Mouse (Mus musculus): ENCODE data around the gene Dcaf4.
A peak's percentile ranks its signal among the peaks of the same experiment; 100 is the strongest.

Dcaf4 gene

DNA sequence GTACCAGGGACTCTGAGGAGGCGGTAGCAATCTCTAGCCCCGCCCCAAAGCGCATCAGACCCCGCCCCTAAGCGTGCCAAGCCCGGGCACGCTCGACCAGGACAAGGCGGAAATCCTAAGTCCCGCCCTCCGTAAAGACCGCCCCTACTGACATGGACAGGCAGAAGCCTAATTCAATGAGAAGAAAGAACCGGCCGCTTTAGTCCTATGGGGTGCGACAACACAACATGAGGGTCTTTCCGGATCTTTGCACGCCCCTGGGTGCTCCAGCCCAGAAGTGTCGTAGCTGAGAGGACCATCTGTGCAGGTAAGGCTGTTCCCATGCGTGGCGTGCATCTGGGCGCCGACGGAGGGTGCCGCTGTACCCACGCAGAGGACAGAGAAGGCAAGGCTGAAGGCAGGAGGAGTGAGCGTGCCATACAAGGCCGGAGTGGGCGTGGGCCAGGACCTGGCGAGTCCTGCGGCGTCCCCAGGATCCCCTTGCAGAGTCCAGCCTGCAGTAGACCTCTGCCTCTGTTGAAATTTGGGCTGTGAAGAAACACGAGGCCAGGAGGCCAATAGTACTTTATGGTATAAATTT lies at the start of gene Dcaf4:
Dcaf4 (plus strand) TSS at position 156 of the 580 bp plus-strand sequence.
- peak; percentile 93 to 94 for DNase-seq (ENCODE audit: low spot score in 2 of 2)

DNA sequence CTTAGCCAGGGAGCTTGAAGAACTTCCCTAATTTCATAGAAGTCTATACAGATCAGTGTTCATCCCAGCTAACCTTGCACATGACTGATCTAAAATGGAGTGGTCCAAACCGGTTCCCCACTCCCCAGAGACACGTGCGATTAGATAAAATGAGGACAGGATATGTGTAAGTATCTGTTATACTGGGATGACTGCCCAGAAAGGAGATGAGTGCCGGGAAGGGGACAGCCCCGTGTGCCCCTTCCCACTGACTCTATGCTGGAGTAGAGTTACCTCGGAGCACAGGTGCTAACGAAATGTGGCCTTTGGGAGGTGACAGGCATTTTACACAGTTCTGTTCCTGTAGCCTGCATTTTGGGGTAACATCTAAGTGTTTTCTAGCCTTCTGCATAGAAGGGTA lies 48.5 kb upstream of the Dcaf4 start:
- no peak for DNase-seq (ENCODE audit: low spot score in 2 of 2)

DNA sequence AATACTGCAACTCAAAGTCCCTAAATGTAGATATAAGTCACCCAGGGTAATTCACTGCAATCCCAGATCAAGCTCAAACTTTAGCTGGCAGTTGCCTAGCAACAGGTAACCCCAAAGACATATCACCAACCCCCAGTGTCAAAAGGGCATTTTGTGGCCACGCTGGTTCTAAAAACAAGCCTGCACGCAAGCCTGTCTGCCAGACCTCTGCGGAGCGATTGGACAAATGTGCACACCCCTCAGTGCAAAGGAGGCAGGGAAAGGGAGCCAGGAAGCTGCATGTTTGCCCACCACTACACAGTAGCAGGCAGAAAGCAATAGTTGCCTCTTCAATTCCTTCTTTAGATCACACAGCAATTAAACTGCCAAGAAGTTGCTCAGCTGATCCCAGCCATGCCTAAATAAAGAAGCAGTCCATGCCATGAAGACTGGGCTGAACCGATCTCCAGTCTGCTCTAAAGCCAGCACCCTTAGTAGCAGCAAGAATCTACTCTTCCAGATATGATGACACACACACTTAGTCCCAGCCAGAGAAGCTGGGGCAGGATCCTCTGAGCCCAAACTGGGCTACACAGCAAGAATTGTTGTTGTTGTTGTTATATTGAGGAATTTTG lies 46.2 kb upstream of the Dcaf4 start:
- DNase-seq (ENCODE audit: low spot score in 2 of 2) = no peak

DNA sequence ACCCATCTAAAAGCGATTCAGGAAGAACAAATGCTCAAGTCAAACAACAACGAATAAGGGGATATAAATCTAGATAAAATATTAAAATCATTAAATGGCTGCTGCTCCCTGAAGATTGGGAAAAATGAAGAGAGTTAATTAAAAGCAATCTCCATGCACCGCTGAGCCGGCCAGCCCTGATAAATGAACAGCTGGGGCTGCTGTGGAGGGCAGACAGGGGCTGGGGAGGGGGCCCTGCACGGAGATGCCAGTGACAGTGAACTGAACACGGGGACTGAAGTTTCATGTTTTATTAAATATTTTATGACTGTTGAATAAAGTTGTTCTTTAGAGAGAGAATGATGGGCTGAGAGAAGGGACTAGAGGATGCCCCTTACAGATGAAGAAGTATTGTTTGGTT lies 44.8 kb upstream of the Dcaf4 start:
- no peak for DNase-seq (ENCODE audit: low spot score in 2 of 2)

DNA sequence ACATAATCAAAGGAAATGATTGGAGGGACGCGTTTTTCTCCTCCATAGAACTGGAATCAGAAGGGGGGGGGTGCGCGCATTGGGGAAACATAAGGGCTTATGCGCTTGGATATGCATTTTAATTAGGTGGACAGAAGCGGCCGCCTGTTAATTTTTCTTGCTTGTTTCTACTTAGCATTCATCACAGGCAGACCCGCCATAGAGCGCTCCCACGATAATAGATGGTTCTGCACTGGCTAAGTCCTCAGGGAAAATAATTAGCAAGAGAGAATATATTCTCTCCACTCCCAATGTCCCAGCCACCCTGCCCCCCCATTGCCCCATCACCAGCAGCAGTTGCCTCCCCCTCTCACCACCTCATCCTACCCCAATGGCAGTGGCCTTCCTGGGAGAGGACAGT lies 44.0 kb upstream of the Dcaf4 start:
- DNase-seq (ENCODE audit: low spot score in 2 of 2) = no peak

DNA sequence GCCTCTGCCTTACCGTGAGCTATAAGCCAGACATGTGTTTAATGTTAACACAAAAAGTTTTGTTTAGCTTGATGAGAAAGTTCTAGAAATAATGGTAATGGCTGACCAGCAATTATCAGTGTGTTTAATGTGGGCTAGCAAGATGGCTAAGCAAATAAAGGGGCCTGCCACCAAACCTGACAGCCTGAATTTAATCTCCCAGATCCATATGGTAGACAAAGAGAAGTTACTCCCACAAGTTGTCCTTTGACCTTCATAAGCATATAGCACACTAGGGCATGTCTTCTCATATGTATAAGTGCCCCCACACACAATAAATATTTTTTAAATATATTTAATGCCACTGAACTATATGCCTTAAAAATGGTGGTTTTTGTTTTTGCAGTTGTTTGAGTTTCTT lies 41.1 kb upstream of the Dcaf4 start:
- no peak for DNase-seq (ENCODE audit: low spot score in 2 of 2)

DNA sequence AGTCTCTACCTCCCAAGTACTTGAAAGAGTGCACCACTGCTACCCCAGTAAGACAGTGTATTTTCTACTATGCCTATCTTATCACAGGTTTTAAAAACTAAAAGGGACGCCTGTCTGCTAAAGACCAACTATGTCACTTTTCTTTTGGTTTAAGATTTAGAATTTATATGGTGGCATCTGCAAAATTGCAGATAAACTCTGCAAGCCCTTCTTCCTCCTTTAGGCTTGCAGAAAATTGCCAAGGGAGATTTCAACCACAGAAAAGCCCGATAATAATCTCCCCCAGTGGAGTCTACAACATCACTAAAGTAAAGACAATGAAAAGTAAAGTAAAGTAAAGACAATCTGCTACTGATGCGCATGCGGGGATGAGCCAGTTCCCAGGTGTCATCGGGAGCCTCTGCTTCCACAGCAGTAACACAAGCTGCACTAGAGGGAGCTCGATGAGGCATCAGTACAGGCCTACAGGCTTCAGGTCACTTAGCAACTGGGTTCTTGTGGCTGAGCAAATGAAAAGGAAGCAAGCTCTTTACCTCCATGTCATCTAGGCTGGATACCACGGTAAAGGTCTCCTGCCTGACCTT lies 40.4 kb upstream of the Dcaf4 start:
- no peak for DNase-seq (ENCODE audit: low spot score in 2 of 2)

DNA sequence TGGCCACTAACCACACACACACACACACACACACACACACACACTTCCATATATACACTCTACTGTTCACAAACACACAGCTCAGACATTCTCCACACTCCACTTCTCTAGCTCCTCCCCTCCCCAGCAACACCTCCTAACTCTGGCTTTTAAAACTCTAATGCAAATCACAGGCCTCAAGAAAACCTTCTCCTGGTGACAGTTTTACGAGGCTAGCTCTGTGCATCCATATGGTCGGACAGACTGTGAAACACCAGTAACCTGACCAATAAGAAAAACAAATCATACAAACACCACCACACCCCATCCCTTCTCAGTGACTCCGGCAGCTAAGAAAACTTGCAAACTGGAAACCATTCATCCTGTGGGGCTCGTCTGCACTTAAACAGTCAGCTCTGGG lies 38.8 kb upstream of the Dcaf4 start:
- DNase-seq (ENCODE audit: low spot score in 2 of 2) = no peak

DNA sequence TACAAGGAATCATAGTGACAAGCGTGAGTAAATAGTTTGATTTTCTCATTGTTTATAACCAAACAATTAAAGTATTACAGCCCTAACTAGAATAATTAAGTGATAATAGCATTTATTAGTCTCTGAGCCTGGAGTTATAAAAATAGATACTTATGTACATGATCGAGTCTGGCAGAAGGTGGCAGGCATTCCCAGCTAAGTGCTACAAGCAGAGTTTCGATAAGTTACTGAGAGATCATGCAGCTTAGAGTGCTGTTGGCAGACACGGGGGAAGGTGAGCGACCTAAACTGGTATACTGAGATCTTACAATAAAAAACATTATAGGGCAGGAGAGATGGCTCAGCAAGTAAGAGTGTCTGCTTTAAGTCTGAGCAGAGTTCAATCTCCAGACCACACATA lies 36.6 kb upstream of the Dcaf4 start:
- DNase-seq (ENCODE audit: low spot score in 2 of 2) = no peak

DNA sequence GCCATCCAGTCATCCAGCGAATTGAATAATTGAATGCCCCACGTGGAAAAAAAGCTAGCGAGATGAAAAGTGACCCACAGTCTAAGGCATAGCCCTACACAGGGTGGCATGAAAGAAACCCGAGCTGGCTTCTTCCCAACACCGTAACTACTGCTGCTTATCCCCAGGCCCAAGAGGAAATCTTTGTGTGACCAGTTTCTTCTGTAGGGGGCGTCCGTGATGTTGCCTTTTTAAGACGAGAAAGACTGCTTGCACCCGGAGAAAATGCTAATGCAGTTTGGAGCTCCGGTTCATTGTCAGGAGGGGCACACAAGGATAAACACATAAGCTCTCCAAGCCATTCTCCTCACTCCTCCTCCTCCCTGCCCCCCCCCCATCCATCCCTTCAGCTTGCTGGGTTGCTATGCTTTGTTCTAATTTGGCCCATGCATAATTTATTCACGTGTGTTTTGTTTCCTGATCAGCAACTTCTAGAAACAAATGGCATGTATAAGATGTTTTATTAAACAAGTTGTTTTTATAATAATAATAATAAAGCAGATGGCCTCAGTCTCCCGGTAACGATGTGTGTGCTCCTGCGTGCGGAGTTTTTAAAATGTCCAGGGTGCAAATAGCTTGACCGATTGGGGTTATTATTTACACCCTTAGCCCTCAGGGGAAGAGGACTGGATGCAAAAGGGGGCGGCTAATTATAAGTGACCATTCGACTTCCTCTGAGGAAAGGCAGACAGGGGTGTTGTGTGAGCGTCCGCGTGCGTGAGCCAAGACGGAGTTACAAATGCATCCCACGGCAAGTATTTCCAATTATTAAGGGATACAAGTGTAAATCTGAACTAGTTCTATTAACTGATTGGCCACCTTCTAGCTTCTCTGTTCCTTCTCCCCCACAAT lies 35.2 kb upstream of the Dcaf4 start:
- DNase-seq (ENCODE audit: low spot score in 2 of 2) = peak; percentile 23 to 24

DNA sequence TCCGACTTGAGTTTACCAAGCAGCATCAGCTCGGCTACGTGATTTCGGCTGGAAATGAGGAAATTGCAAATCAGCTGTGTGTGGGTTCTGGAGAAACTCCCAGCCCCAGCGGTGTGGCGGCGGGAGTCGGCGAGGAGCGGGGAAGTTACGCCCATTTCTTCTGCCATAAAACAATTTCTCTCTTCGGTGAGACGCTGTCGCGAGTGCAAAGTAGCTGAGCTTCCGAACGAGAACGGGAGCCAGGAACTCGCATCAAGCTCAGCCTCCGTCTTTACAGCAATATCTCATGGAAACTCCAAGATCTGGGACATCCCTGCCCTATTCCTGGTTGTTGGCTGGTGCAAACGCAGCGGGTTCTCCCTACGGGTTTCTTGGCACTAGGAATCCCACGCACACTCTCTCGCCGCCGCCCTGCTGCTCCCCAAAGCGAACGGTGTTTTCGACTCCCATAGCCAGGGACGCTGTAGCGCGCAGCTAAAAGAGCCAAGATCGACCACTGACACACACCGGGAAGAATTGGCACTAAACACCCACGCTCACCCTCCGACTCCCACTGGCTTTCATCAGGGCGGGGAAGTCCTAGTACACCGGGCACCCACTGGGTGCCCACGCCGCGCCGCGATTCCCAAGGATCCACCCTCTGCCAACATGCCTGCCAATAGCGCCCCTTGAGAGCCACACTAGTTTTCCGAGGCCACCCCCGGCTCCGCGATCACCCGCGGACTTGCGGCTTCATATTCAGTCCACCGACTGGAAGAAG lies 34.2 kb upstream of the Dcaf4 start:
- DNase-seq (ENCODE audit: low spot score in 2 of 2) = peak; percentile 35 to 41

DNA sequence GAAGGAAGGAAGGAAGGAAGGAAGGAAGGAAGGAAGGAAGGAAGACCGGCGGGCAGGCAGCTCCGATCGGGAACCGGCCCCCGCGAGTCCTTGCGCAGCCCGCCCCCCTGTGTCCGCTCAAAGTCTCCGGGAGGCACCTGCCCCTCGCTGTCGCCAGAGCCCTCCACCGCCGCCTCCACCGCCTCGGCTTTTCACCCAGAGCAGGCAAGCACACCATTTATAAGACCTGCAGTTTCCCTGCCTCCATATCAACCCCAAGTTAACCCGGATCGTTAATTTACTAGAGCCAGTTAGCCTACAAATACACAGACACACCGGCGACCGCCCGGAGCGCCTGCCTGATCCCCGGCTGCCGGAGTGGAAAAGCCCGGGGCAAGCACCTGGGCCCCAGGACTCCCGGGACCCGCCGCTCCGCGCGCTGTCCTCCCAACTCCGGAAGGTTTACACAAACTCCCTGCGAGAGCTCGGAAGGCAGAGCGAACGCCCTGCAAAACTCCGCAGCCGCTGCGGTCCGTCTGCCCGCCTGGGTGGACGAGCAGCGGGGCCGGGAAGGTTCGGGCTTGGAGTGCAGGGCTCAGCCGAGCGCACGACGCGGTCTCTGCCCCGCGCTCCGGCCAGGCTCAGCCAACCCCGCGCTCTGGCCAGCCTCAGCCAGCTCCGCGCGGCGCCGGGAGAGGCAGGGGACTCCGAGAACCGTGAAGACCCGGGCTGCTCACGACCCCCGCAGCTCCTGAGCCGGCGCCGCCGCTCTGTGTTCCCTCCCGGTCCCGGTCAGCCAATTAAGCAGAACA lies 33.4 kb upstream of the Dcaf4 start:
- DNase-seq (ENCODE audit: low spot score in 2 of 2) = peak in 1 of 2 experiments; percentile 39

DNA sequence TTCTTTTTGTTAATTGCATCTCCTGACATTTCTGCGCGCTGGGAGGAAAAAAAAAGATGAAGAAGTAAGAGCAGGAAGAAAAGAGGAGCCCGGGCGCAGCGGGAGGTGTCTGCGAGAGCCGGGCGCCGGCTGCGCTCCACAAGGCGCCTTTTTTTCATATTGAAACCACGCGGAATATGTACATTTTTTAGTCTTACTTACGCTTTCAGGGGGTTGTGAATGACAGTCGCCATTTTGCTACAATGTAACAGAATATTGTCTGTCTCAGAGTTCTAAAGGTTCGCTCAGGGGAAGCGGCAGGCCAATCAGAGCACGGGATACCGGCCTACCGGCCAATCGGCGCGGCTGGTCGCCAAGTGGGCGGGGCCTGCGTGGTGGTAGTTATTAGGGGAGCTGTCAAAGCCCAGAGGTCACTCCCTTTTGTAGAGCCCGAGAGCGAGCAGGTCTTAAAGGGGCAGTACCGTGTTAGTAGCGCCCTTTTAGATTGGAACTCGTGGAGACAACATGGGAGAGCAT lies 32.7 kb upstream of the Dcaf4 start, which contains the start of gene Dpf3:
Dpf3 (minus strand) TSS at position 241 of the 516 bp plus-strand sequence.
- peak; percentile 92 to 95 for DNase-seq (ENCODE audit: low spot score in 2 of 2)

DNA sequence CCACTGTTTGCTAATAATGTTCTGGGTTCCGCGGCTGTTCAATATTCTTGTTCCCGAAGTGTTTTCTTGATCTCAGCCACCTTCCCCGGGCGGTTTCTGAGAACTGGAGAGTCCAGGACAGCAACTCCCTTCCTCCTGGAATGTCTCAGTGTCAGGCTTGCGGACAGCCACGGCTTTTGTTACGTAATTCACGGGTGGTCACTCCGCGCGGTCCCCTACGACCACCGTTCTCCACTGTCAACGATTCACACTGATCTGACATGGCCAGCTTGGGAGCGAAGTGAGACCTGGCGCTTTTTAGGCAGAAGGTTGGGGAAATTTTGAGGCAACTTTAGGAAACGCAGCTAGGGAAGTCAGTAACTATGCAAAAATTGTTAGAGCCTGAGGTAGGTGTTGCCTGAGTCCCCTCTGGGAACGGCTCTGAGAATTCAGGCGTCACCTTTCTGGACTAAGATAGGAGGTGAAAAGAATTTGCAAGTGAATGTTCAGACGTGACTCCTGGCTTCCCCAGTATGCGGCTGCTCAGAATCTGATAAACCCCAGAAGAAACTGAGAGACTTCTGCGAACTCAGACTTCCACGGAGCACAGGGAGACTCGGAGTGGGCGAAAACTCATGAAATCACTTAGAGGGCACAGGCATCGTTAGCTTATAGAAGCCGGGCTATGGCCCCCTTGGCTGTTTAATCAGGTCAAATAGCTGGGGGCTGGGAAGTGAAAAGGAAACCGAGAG lies 31.9 kb upstream of the Dcaf4 start:
- DNase-seq (ENCODE audit: low spot score in 2 of 2) = peak in 1 of 2 experiments; percentile 8

DNA sequence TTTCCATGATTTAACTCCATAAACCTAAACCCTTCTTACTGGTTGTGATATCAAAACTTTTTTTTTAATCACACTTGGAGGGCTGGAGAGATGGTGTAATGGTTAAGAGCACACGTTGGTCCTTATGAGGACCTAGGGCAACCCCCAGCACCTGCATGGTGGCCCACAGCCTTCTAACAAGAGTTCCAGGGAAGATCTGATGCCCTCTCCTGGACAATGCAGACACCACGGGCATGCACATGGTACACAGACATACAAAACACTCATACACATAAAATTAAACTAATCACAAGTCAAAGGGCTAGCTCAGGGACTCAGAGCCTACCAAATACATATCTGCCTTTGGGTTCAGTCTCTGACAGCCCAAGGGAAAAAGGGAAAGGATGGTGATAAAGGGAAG lies 30.5 kb upstream of the Dcaf4 start:
- no peak for DNase-seq (ENCODE audit: low spot score in 2 of 2)

DNA sequence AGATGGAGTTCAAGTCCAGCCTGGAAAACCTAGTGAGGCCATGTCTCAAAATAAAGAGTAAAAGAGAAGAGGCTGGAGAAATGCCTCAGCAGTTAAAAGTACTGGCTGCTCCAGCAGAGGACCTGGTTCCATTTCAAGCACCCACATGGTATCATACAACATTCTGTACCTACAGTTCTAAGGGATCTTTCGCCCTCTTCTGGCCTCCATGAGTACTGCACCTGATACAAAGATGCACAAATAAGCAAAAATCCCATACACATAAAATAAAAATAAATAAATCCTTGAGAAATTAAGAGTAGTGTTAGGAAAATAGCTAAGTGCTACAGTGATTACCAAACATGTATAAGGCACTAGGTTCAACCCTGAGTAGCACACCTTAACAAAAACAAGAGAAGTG lies 28.7 kb upstream of the Dcaf4 start:
- DNase-seq (ENCODE audit: low spot score in 2 of 2) = no peak

DNA sequence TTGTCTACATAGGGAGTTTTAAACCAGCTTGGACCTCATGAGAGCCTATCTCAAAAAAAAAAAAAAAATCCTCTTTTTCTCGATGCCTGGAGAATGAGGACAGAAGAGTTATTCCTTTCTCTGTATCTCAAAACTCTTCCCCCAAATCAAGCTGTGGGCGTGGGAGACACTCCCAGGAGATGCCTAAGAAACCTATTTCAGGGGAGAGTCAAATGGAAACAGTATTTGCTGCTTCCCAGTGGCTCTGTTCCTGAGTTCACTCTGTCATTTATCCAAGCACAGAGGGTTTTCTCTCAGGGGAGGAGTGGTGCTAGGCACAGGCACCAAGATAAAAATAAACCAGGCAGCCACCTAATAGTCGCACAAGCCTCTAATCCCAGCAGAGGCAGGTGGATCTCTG lies 27.5 kb upstream of the Dcaf4 start:
- no peak for DNase-seq (ENCODE audit: low spot score in 2 of 2)

DNA sequence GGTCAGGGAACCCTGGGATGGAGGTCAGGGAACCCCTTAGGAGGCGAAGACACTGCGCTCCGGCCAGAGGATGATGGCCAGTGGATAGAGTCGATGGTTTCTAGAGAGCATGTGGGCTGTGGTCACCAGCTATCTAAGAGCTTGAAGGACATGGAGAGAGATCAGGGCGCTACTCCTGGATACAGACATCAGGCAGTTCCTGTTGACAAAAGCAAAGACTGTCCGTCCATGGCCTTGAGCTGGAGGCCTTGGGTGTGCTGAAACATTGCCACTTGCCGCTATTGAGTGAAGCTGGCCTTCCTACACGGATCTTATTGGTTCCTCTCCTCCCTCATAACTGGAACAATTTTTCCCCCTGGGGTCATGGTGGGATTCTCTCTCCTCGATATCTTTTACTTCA lies 26.1 kb upstream of the Dcaf4 start:
- DNase-seq (ENCODE audit: low spot score in 2 of 2) = no peak

DNA sequence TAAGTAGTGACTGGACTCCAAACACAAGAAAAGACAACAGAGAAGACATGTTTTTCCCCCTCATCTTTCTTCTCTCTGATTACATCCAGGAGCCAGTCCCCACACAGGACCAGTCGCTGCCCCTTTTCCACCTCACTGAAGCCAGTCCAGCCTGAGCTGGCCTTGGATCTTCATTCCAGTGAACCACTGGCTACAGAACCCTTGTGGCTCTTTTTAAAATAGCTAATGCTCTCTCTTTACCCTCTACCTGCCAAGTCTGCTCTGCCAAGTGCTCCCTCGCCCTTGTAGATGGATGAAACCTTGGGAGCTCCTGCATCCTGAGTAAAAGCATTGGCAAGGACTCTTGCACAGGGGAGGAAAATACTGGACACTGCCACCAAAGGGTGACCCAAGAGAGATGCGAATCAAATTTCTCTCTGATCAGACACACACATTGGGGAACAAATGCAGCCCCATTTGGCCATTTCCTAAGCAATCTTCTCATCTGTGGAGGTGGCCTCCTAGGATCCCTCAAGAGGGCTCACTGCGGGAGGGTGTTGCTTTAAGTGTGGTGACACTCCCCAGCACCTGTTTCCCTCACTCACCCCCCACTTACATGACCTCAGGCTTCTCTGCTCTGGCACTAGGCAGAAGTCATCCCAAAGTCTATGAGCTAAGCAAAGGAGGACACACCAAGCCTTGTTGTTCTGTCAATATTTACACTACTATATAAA lies 24.9 kb upstream of the Dcaf4 start:
- no peak for DNase-seq (ENCODE audit: low spot score in 2 of 2)

DNA sequence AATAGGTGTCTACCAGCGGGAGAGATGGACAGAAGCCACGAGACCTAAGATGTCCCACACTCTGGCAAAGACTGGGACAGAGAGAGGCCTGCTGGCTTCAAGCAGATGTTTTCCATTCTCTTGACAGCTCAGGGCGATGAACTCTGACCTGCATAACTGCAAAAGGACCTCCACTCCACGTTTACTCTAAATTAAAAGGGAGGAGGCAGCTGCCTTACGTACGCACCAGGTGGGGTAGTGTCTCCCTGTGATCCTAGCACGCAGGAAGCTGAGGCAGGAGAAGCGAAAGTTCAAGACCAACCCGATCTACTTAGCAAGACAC lies 24.3 kb upstream of the Dcaf4 start:
- no peak for DNase-seq (ENCODE audit: low spot score in 2 of 2)
